Mouse (Mus musculus): Measurements from ENCODE around the gene Shisal2b. TPM values are rescaled to one million over a fixed set of nuclear protein-coding genes. Genes with fewer than 3 reads are reported as not detected.
"Not testable (repeated sequence)": the region's sequence is repeated elsewhere in the genome, so short reads cannot be mapped to it uniquely, and the experiment has no call there.

Gene Shisal2b
- polyA plus RNA-seq (2016; fragmentation: Nextera tagmentation; extraction: Ambion mirVana) = 0.34 TPM in 1 of 2 replicates, not detected in the other

DNA sequence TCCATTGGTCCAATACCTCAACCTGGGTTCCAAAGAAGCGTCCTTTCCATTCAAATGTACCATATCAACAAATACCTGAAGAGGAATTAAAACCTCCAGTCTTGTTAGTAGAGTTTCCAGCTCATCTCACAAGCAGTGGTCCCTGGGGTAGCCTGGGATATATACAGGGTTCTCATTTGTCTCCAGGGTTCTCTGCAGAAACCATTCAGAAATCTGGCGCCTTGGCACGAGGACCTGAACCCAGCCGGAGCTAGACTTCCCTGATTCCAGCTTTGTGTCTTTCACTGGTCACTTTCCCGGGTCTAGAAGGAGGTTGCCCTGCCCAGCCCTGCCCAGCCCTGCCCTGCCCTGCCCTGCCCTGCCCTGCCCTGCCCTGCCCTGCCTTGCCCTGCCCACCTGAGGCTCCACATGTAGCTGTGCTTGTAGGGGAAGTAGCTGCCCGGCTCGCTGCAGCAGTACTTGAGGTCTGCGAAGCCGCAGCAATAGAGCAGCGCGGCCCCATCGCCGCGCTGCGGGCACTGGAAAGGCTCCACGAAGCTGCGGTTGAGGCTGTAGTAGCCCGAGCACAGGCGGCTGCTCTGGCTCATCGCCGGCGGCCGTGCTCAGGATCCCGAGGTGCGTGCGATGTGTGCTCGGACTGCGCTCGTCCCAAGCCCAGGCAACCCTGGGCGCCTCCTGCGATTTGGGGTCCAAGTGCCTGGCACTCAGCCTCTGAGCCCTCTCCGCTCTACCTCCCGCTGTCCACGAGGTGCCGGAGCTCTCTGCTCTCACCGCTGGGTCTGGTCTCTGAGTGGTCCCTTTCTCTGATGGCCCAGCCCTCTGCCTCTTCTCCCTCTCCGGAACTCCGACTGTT lies at the start of gene Shisal2b:
Gene Shisal2b (minus strand): TSS at position 767 of the 853 bp plus-strand sequence.
- H3K4me3 ChIP-seq = peak within 1 kb of the TSS; percentile 60
- DNase-seq (ENCODE audit: low spot score) = peak; percentile 55
- 5% methylated on average over 38 of the region's 38 CpGs for WGBS
- H3K36me3 ChIP-seq = no peaks in the 10 kb centered on the region
- H3K27ac ChIP-seq = peak within 1 kb of the TSS; percentile 76
- H3K9me3 ChIP-seq = no peaks in the 10 kb centered on the region
- H3K27me3 ChIP-seq (ENCODE audit: insufficient read depth, poor library complexity, severe bottlenecking) = peaks cover 37% of the 10 kb centered on the region
- peaks cover 10% of the 10 kb centered on the region for H3K4me1 ChIP-seq (replicated peaks)

DNA sequence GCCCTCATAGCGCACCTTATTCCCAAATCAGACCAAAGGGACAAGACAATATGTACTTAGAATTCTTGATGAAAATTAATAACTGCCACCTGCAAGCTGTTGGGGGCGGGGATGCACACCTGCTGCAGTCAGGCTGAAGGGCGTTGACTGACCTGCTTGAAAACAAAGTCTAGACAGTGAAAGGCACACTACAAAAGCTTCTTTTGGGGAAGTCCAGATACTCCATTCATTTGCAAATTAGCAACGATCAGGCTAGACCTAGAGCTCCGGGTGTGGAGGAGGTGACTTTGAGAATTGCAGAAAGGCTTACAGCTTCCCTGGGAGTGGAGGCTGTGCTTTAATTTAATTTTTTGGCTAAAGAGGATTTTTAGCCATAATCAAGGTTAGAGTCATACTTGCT lies 47.9 kb upstream of the Shisal2b start:
- 54% methylated on average over 5 of the region's 5 CpGs for WGBS
- not testable (repeated sequence) for H3K9me3 ChIP-seq; H3K27ac ChIP-seq; H3K27me3 ChIP-seq (ENCODE audit: insufficient read depth, poor library complexity, severe bottlenecking); H3K4me3 ChIP-seq; H3K36me3 ChIP-seq; DNase-seq (ENCODE audit: low spot score); H3K4me1 ChIP-seq (replicated peaks)

DNA sequence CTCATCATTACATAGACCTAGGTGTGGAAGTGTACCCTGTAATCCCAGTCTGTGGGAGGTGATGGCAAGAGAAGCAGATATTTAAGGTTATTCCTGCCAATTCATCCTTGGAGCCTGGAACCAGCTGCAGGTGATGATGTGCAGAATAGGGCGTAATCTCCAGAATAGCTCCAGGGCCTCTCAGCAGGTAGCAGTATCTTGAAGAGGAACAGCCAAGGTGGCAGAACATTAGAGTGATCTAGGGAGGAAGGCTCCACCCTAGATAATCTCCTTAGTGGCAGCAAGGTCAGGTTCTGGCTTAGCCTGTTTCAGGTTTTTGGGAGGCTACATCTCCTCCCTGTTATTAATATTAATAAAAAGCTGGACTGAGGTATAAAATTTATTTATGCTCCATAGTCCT lies 47.3 kb upstream of the Shisal2b start:
- 94% methylated on average over 1 of the region's 1 CpGs for WGBS
- H3K4me1 ChIP-seq (replicated peaks) = not testable (repeated sequence)

GRCm38 (mm10) chr13:104908691-104909090 lies 45.0 kb upstream of the Shisal2b start:
- Histone ChIP-seq H3K27ac (no peak overlapping the region), H3K27me3 (ENCODE audit: insufficient read depth, poor library complexity, severe bottlenecking) (no peaks in the 10 kb centered on the region), H3K9me3 (no peaks in the 10 kb centered on the region), H3K4me1 (replicated peaks) (peaks cover 6% of the 10 kb centered on the region; the same call in 1 of the 2 replicates), H3K4me3 (no peak overlapping the region), H3K36me3 (no peaks in the 10 kb centered on the region)
- DNase-seq (ENCODE audit: low spot score) = no peak
- WGBS = 66% methylated on average over 7 of the region's 7 CpGs

More for the DNA sequence above, 47.3 kb upstream of the Shisal2b start:
- not testable (repeated sequence) for H3K27ac ChIP-seq; H3K36me3 ChIP-seq; H3K4me3 ChIP-seq; H3K27me3 ChIP-seq (ENCODE audit: insufficient read depth, poor library complexity, severe bottlenecking); DNase-seq (ENCODE audit: low spot score); H3K9me3 ChIP-seq

- no peak for DNase-seq (ENCODE audit: low spot score)
- Histone ChIP-seq H3K9me3 (no peaks in the 10 kb centered on the region), H3K4me1 (replicated peaks) (no peaks in the 10 kb centered on the region), H3K27ac (no peak overlapping the region), H3K27me3 (ENCODE audit: insufficient read depth, poor library complexity, severe bottlenecking) (no peaks in the 10 kb centered on the region), H3K36me3 (no peaks in the 10 kb centered on the region), H3K4me3 (no peak overlapping the region)
- WGBS = 91% methylated on average over 1 of the region's 1 CpGs
Measured at GRCm38 (mm10) chr13:104894771-104895170, 31.1 kb upstream of the Shisal2b start.

GRCm38 (mm10) chr13:104892337-104892736 lies 28.6 kb upstream of the Shisal2b start:
- WGBS = 77% methylated on average over 4 of the region's 4 CpGs
- Histone ChIP-seq H3K9me3 (no peaks in the 10 kb centered on the region), H3K4me1 (replicated peaks) (no peaks in the 10 kb centered on the region), H3K4me3 (no peak overlapping the region), H3K27me3 (ENCODE audit: insufficient read depth, poor library complexity, severe bottlenecking) (no peaks in the 10 kb centered on the region), H3K27ac (no peak overlapping the region), H3K36me3 (no peaks in the 10 kb centered on the region)
- DNase-seq (ENCODE audit: low spot score) = no peak

DNA sequence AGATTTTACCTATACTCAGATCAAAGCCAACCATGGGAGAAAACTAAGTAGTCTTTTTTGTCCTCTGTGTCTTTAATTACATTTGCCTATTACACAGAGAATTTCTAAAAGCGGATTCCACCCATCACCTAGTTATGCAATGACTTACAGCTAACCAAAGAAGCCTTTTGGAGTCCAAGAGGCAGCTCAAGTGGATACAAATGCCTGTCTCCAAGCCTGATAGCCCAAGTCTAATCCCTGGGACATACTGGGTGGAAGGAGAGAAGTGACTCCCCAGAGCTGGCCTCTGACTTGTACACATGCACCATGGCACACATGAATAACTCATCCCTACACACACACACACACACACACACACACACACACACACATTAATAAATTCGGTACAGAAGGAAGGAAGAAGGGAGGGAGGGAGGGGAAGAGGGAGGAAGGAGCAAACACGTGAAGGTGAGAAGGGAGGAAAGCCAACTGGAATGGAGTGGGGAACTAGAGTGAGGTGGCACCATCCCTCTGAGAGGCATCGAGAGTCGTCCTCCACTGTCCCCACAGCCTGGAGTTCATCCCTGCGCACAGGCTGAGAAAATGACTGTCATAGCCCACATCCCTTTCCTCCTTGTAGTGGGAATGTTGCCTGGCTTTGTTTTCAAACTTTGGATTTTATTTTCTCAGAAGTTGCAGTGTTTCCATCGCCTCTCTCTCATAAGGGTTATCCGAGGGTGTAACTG lies 22.8 kb upstream of the Shisal2b start:
- no peaks in the 10 kb centered on the region for H3K9me3 ChIP-seq
- no peak for DNase-seq (ENCODE audit: low spot score)
- 77% methylated on average over 8 of the region's 8 CpGs for WGBS

DNA sequence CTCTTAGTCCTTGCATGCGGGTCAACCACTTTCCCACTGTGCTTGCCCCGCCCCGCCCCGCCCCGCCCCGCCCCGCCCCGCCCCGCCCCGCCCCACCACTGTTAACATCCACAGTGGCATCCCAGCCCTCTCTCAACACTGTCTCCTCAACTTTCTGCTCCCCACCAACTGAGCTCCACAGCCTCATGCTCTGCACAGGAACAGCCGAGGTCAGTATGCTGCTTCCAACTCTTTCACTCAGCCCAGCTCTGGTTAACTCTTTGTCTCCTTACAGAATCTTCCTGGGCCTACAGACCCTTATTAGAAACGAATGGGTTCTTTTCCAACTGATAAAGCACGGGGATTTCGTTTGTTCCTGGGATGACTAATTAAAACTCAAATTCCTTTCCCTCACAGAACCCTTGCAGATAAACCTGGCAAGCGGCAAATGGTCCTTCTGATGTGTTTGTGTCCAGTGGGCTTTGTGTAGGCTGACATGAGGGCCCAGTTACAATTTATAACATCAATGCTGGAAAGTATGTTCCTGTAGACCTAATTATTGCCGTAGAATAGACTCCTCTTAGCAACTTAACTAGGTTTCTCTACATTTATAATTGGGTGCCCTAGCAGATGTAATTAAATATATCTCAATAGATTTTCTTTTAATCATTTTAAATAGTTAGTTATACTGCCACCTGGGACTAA lies 20.0 kb upstream of the Shisal2b start:
- Histone ChIP-seq H3K36me3 (no peaks in the 10 kb centered on the region), H3K27me3 (ENCODE audit: insufficient read depth, poor library complexity, severe bottlenecking) (no peaks in the 10 kb centered on the region), H3K9me3 (no peaks in the 10 kb centered on the region), H3K27ac (no peak overlapping the region), H3K4me1 (replicated peaks) (peaks cover 5% of the 10 kb centered on the region), H3K4me3 (no peak overlapping the region)
- no peak for DNase-seq (ENCODE audit: low spot score)
- 36% methylated on average over 16 of the region's 16 CpGs for WGBS

More for the DNA sequence above, 22.8 kb upstream of the Shisal2b start:
- H3K4me1 ChIP-seq (replicated peaks) = peaks cover 5% of the 10 kb centered on the region
- H3K27me3 ChIP-seq (ENCODE audit: insufficient read depth, poor library complexity, severe bottlenecking) = no peaks in the 10 kb centered on the region
- no peaks in the 10 kb centered on the region for H3K36me3 ChIP-seq
- no peak overlapping the region for H3K4me3 ChIP-seq
- no peak overlapping the region for H3K27ac ChIP-seq

DNA sequence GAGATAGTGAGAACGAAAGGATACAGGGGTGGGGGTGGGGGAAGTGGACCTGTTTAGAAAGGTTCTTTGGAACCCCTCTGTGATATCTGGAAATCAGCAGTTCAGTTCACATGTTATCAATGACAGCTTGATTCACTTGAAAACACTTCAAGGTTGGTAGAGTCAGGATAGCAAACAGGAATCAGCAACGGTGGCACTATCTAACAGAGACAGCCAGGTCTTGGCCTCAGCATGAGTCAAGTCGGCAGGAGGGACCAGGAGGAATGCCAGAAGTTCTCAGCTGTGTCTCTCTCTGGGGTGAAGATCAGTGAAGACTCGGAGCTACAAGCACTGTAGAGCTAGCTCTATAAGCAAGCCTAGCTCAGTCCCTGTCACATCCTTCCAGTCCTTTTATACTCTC lies 14.8 kb upstream of the Shisal2b start:
- 74% methylated on average over 4 of the region's 4 CpGs for WGBS
- Histone ChIP-seq H3K27me3 (ENCODE audit: insufficient read depth, poor library complexity, severe bottlenecking) (no peaks in the 10 kb centered on the region), H3K27ac (no peak overlapping the region), H3K4me3 (no peak overlapping the region), H3K4me1 (replicated peaks) (peaks cover 3% of the 10 kb centered on the region), H3K36me3 (no peaks in the 10 kb centered on the region), H3K9me3 (no peaks in the 10 kb centered on the region)
- DNase-seq (ENCODE audit: low spot score) = no peak

- no peaks in the 10 kb centered on the region for H3K4me1 ChIP-seq (replicated peaks)
- H3K36me3 ChIP-seq = no peaks in the 10 kb centered on the region
- WGBS = 85% methylated on average over 2 of the region's 2 CpGs
- H3K9me3 ChIP-seq = no peaks in the 10 kb centered on the region
- no peak overlapping the region for H3K27ac ChIP-seq
- peaks cover 6% of the 10 kb centered on the region; the same call in 1 of the 2 replicates for H3K27me3 ChIP-seq (ENCODE audit: insufficient read depth, poor library complexity, severe bottlenecking)
- no peak for DNase-seq (ENCODE audit: low spot score)
- no peak overlapping the region for H3K4me3 ChIP-seq
Measured at GRCm38 (mm10) chr13:104869907-104870306, 6.2 kb upstream of the Shisal2b start.

GRCm38 (mm10) chr13:104866726-104867125 lies 3.0 kb upstream of the Shisal2b start:
- Histone ChIP-seq H3K27ac (no peak overlapping the region), H3K4me3 (no peak overlapping the region), H3K9me3 (no peaks in the 10 kb centered on the region), H3K27me3 (ENCODE audit: insufficient read depth, poor library complexity, severe bottlenecking) (peaks cover 35% of the 10 kb centered on the region), H3K36me3 (no peaks in the 10 kb centered on the region), H3K4me1 (replicated peaks) (peaks cover 10% of the 10 kb centered on the region)
- 90% methylated on average over 5 of the region's 5 CpGs for WGBS
- no peak for DNase-seq (ENCODE audit: low spot score)

DNA sequence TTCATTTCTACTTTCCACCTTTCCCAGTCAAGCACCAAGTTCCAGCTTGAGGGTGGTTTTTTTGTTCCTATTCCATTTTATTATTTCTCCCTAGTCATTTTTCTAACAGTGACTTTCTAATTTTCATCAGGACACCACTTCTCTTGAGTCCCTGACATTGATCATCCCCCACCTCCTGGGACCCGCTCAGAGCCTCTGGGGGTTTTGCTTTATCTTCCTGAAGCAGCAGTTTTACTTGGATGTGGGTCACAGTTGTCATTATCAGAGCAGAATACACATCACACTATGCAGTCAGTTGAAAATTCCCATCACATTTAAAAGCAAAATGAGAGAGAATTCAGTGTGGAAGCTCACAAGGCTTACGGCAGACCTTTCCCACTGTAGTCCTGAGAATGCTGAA lies 10.0 kb downstream of the Shisal2b start:
- Histone ChIP-seq H3K9me3 (no peaks in the 10 kb centered on the region), H3K4me1 (replicated peaks) (no peaks in the 10 kb centered on the region), H3K36me3 (no peaks in the 10 kb centered on the region), H3K4me3 (no peak overlapping the region), H3K27ac (no peak overlapping the region), H3K27me3 (ENCODE audit: insufficient read depth, poor library complexity, severe bottlenecking) (no peaks in the 10 kb centered on the region)
- 90% methylated on average over 2 of the region's 2 CpGs for WGBS
- no peak for DNase-seq (ENCODE audit: low spot score)
